Mouse (Mus musculus): ENCODE measurements at regions not wholly inside any gene's neighbourhood (a gene's known extent, or its start where the extent isn't known, plus 50 kb on each side); places are given as distances from the start of the nearest gene placed in this dataset.

GRCm38 (mm10) chr10:9252120-9252940 lies 366.5 kb upstream of the Sash1 start:
- peak; percentile 37 for ATAC-seq
- no peak overlapping the region for H3K27ac ChIP-seq (ENCODE audit: low read depth, low read length)
- no peaks in the 10 kb centered on the region for H3K36me3 ChIP-seq (ENCODE audit: control insufficient read depth, insufficient read depth, low read length)
- H3K4me1 ChIP-seq (ENCODE audit: control insufficient read depth, insufficient read depth, low read length) = peaks cover 7% of the 10 kb centered on the region
- 34% methylated on average over 7 of the region's 7 CpGs for WGBS
- no peaks in the 10 kb centered on the region for H3K9me3 ChIP-seq (replicated peaks; ENCODE audit: control insufficient read depth, low read length)
- no peaks in the 10 kb centered on the region for H3K27me3 ChIP-seq (replicated peaks; ENCODE audit: control insufficient read depth, insufficient read depth, low read length)
- H3K9ac ChIP-seq (ENCODE audit: low read length) = no peak overlapping the region
- H3K4me3 ChIP-seq (ENCODE audit: low read depth, low read length) = no peak overlapping the region
- H3K4me2 ChIP-seq (ENCODE audit: low read length) = no peak overlapping the region
- DNase-seq (ENCODE audit: low spot score) = peak; percentile 62

- WGBS = 74% methylated on average over 4 of the region's 4 CpGs
These were observed 357.4 kb upstream of the Sash1 start for GRCm38 (mm10) chr10:9243281-9243618.

GRCm38 (mm10) chr10:9242596-9243280 lies 356.9 kb upstream of the Sash1 start:
- 72% methylated on average over 7 of the region's 7 CpGs for WGBS
- no peak for ATAC-seq
- Histone ChIP-seq H3K27me3 (replicated peaks; ENCODE audit: control insufficient read depth, insufficient read depth, low read length) (no peaks in the 10 kb centered on the region), H3K9ac (ENCODE audit: low read length) (no peak overlapping the region), H3K4me3 (ENCODE audit: low read depth, low read length) (no peak overlapping the region), H3K27ac (ENCODE audit: low read depth, low read length) (0 out of 2 replicates have a peak overlapping the region, but pooled peaks have one; percentile 1), H3K36me3 (ENCODE audit: control insufficient read depth, insufficient read depth, low read length) (no peaks in the 10 kb centered on the region), H3K9me3 (replicated peaks; ENCODE audit: control insufficient read depth, low read length) (no peaks in the 10 kb centered on the region), H3K4me1 (ENCODE audit: control insufficient read depth, insufficient read depth, low read length) (no peaks in the 10 kb centered on the region), H3K4me2 (ENCODE audit: low read length) (no peak overlapping the region)
- peak; percentile 24 for DNase-seq (ENCODE audit: low spot score)

More at GRCm38 (mm10) chr10:9243281-9243618, 357.4 kb upstream of the Sash1 start:
- ATAC-seq (no peak), DNase-seq (ENCODE audit: low spot score) (peak; percentile 53)
- no peaks in the 10 kb centered on the region for H3K4me1 ChIP-seq (ENCODE audit: control insufficient read depth, insufficient read depth, low read length)
- H3K27ac ChIP-seq (ENCODE audit: low read depth, low read length) = 0 out of 2 replicates have a peak overlapping the region, but pooled peaks have one; percentile 1
- H3K9ac ChIP-seq (ENCODE audit: low read length) = no peak overlapping the region
- H3K4me2 ChIP-seq (ENCODE audit: low read length) = no peak overlapping the region
- no peaks in the 10 kb centered on the region for H3K9me3 ChIP-seq (replicated peaks; ENCODE audit: control insufficient read depth, low read length)
- H3K36me3 ChIP-seq (ENCODE audit: control insufficient read depth, insufficient read depth, low read length) = no peaks in the 10 kb centered on the region
- no peak overlapping the region for H3K4me3 ChIP-seq (ENCODE audit: low read depth, low read length)
- H3K27me3 ChIP-seq (replicated peaks; ENCODE audit: control insufficient read depth, insufficient read depth, low read length) = no peaks in the 10 kb centered on the region

GRCm38 (mm10) chr10:9239956-9240355 lies 354.1 kb upstream of the Sash1 start:
- H3K4me3 ChIP-seq (ENCODE audit: low read depth, low read length) = no peak overlapping the region
- DNase-seq (ENCODE audit: low spot score) (peak; percentile 57), ATAC-seq (no peak)
- no peak overlapping the region for H3K9ac ChIP-seq (ENCODE audit: low read length)
- no peaks in the 10 kb centered on the region for H3K4me1 ChIP-seq (ENCODE audit: control insufficient read depth, insufficient read depth, low read length)
- no peak overlapping the region for H3K27ac ChIP-seq (ENCODE audit: low read depth, low read length)
- H3K27me3 ChIP-seq (replicated peaks; ENCODE audit: control insufficient read depth, insufficient read depth, low read length) = no peaks in the 10 kb centered on the region
- H3K4me2 ChIP-seq (ENCODE audit: low read length) = no peak overlapping the region
- H3K36me3 ChIP-seq (ENCODE audit: control insufficient read depth, insufficient read depth, low read length) = no peaks in the 10 kb centered on the region
- WGBS = 71% methylated on average over 6 of the region's 6 CpGs
- H3K9me3 ChIP-seq (replicated peaks; ENCODE audit: control insufficient read depth, low read length) = no peaks in the 10 kb centered on the region

GRCm38 (mm10) chr10:9231751-9232150 lies 345.9 kb upstream of the Sash1 start:
- H3K4me2 ChIP-seq (ENCODE audit: low read length) = no peak overlapping the region
- no peak overlapping the region for H3K27ac ChIP-seq (ENCODE audit: low read depth, low read length)
- ATAC-seq = no peak
- no peaks in the 10 kb centered on the region for H3K27me3 ChIP-seq (replicated peaks; ENCODE audit: control insufficient read depth, insufficient read depth, low read length)
- no peaks in the 10 kb centered on the region for H3K36me3 ChIP-seq (ENCODE audit: control insufficient read depth, insufficient read depth, low read length)
- peaks cover 8% of the 10 kb centered on the region; the same call in 1 of the 2 replicates for H3K4me1 ChIP-seq (ENCODE audit: control insufficient read depth, insufficient read depth, low read length)
- H3K4me3 ChIP-seq (ENCODE audit: low read depth, low read length) = no peak overlapping the region
- WGBS = 55% methylated on average over 3 of the region's 3 CpGs
- no peaks in the 10 kb centered on the region for H3K9me3 ChIP-seq (replicated peaks; ENCODE audit: control insufficient read depth, low read length)
- peak; percentile 60 for DNase-seq (ENCODE audit: low spot score)
- no peak overlapping the region for H3K9ac ChIP-seq (ENCODE audit: low read length)

- no peaks in the 10 kb centered on the region for H3K27me3 ChIP-seq (replicated peaks; ENCODE audit: control insufficient read depth, insufficient read depth, low read length)
- no peak overlapping the region for H3K9ac ChIP-seq (ENCODE audit: low read length)
- H3K36me3 ChIP-seq (ENCODE audit: control insufficient read depth, insufficient read depth, low read length) = no peaks in the 10 kb centered on the region
- WGBS = 80% methylated on average over 11 of the region's 11 CpGs
- H3K4me2 ChIP-seq (ENCODE audit: low read length) = no peak overlapping the region
- H3K9me3 ChIP-seq (replicated peaks; ENCODE audit: control insufficient read depth, low read length) = no peaks in the 10 kb centered on the region
- ATAC-seq = no peak
- no peak overlapping the region for H3K4me3 ChIP-seq (ENCODE audit: low read depth, low read length)
- no peak overlapping the region for H3K27ac ChIP-seq (ENCODE audit: low read depth, low read length)
- H3K4me1 ChIP-seq (ENCODE audit: control insufficient read depth, insufficient read depth, low read length) = peaks cover 8% of the 10 kb centered on the region; the same call in 1 of the 2 replicates
- peak; percentile 35 for DNase-seq (ENCODE audit: low spot score)
These were observed 343.2 kb upstream of the Sash1 start for GRCm38 (mm10) chr10:9229116-9229515.

- H3K36me3 ChIP-seq (ENCODE audit: control insufficient read depth, insufficient read depth, low read length) = no peaks in the 10 kb centered on the region
- no peak overlapping the region for H3K9ac ChIP-seq (ENCODE audit: low read length)
- ATAC-seq = 0 out of 2 replicates have a peak, but pooled peaks have one; percentile 29
- no peak overlapping the region for H3K4me3 ChIP-seq (ENCODE audit: low read depth, low read length)
- H3K27ac ChIP-seq (ENCODE audit: low read depth, low read length) = no peak overlapping the region
- H3K27me3 ChIP-seq (replicated peaks; ENCODE audit: control insufficient read depth, insufficient read depth, low read length) = no peaks in the 10 kb centered on the region
- H3K4me1 ChIP-seq (ENCODE audit: control insufficient read depth, insufficient read depth, low read length) = peaks cover 8% of the 10 kb centered on the region; the same call in 1 of the 2 replicates
- peak; percentile 47 for DNase-seq (ENCODE audit: low spot score)
- no peak overlapping the region for H3K4me2 ChIP-seq (ENCODE audit: low read length)
- WGBS = 3% methylated on average over 1 of the region's 1 CpGs
- no peaks in the 10 kb centered on the region for H3K9me3 ChIP-seq (replicated peaks; ENCODE audit: control insufficient read depth, low read length)
These were observed 341.5 kb upstream of the Sash1 start for GRCm38 (mm10) chr10:9227361-9227760.

GRCm38 (mm10) chr10:9210646-9211045 lies 324.8 kb upstream of the Sash1 start:
- Histone ChIP-seq H3K27me3 (replicated peaks; ENCODE audit: control insufficient read depth, insufficient read depth, low read length) (no peaks in the 10 kb centered on the region), H3K4me3 (ENCODE audit: low read depth, low read length) (no peak overlapping the region), H3K36me3 (ENCODE audit: control insufficient read depth, insufficient read depth, low read length) (no peaks in the 10 kb centered on the region), H3K9ac (ENCODE audit: low read length) (no peak overlapping the region), H3K4me1 (ENCODE audit: control insufficient read depth, insufficient read depth, low read length) (no peaks in the 10 kb centered on the region), H3K4me2 (ENCODE audit: low read length) (no peak overlapping the region), H3K9me3 (replicated peaks; ENCODE audit: control insufficient read depth, low read length) (no peaks in the 10 kb centered on the region), H3K27ac (ENCODE audit: low read depth, low read length) (no peak overlapping the region)
- WGBS = 16% methylated on average over 2 of the region's 2 CpGs
- DNase-seq (ENCODE audit: low spot score) = no peak
- ATAC-seq = peak; percentile 18; the same call in 1 of the 2 replicates

- Histone ChIP-seq H3K4me2 (ENCODE audit: low read length) (no peak overlapping the region), H3K4me3 (ENCODE audit: low read depth, low read length) (no peak overlapping the region), H3K9me3 (replicated peaks; ENCODE audit: control insufficient read depth, low read length) (no peaks in the 10 kb centered on the region), H3K27ac (ENCODE audit: low read depth, low read length) (no peak overlapping the region), H3K4me1 (ENCODE audit: control insufficient read depth, insufficient read depth, low read length) (no peaks in the 10 kb centered on the region), H3K36me3 (ENCODE audit: control insufficient read depth, insufficient read depth, low read length) (no peaks in the 10 kb centered on the region), H3K9ac (ENCODE audit: low read length) (no peak overlapping the region), H3K27me3 (replicated peaks; ENCODE audit: control insufficient read depth, insufficient read depth, low read length) (no peaks in the 10 kb centered on the region)
- DNase-seq (ENCODE audit: low spot score) (no peak), ATAC-seq (no peak)
- 91% methylated on average over 8 of the region's 8 CpGs for WGBS
These were observed 318.2 kb upstream of the Sash1 start for GRCm38 (mm10) chr10:9204096-9204495.
